Mouse (Mus musculus) ES-E14 (cell line): ENCODE data around the gene Arl16.

Experiments used
- CHD2 ChIP-seq: IDR thresholded peaks from 2 replicates; pipeline ENCODE4 v1.6.1; 2014; ENCODE audit warnings: mild to moderate bottlenecking, low read depth, low read length, inconsistent platforms
- HCFC1 ChIP-seq: IDR thresholded peaks from 2 replicates; pipeline ENCODE4 v1.6.1; 2012; ENCODE audit warnings: low read length, inconsistent platforms, borderline replicate concordance; ENCODE audit not compliant: insufficient read depth
- MAFK ChIP-seq: IDR thresholded peaks from 2 replicates; pipeline ENCODE4 v1.6.1; 2014; ENCODE audit warnings: mild to moderate bottlenecking, low read depth, low read length, inconsistent platforms; ENCODE audit not compliant: insufficient read depth
- ZC3H11A ChIP-seq: IDR thresholded peaks from 2 replicates; pipeline ENCODE4 v1.6.1; 2012; ENCODE audit warnings: low read depth, mild to moderate bottlenecking, inconsistent platforms, low read length, borderline replicate concordance
- ZNF384 ChIP-seq: IDR thresholded peaks from 2 replicates; pipeline ENCODE4 v1.6.1; 2012; ENCODE audit warnings: low read depth, low read length, inconsistent platforms

- TF ChIP-seq HCFC1 (no peak), CHD2 (no peak), ZNF384 (no peak), ZC3H11A (no peak), MAFK (no peak)
These were observed 44.5 kb downstream of the Arl16 start for GRCm38 (mm10) chr11:120422651-120423568.
